Mouse (Mus musculus) myocyte (in vitro differentiated cells): ENCODE measurements at regions not wholly inside any gene's neighbourhood (a gene's known extent, or its start where the extent isn't known, plus 50 kb on each side); places are given as distances from the start of the nearest gene placed in this dataset.

Experiments used
- H3K27me3 ChIP-seq: one replicate; pipeline ENCODE4 v1.6.1; 2011; ENCODE audit not compliant: control insufficient read depth, insufficient read depth, insufficient read length
- H3K36me3 ChIP-seq: one replicate; pipeline ENCODE4 v1.6.1; 2011; ENCODE audit not compliant: control insufficient read depth, insufficient read depth
- H3K4me2 ChIP-seq: one replicate; pipeline ENCODE4 v1.6.1; 2011; ENCODE audit warnings: low read depth, control low read depth
- H3K4me3 ChIP-seq: one replicate; pipeline ENCODE4 v1.5.1; 2011; ENCODE audit warnings: mild to moderate bottlenecking, control low read depth, moderate library complexity
- H3K79me2 ChIP-seq: one replicate; pipeline ENCODE4 v1.6.1; 2011; ENCODE audit not compliant: control insufficient read depth, insufficient read depth
- H3ac ChIP-seq: one replicate; pipeline ENCODE4 v1.6.1; 2011; ENCODE audit not compliant: control insufficient read depth, insufficient read length
- CEBPB ChIP-seq: IDR thresholded peaks from 2 replicates; pipeline ENCODE4 v1.6.1; 2011; ENCODE audit warnings: mild to moderate bottlenecking, moderate library complexity; ENCODE audit not compliant: poor library complexity, insufficient read depth, severe bottlenecking
- E2F4 ChIP-seq: IDR thresholded peaks from one replicate; pipeline ENCODE4 v1.6.1; 2011; ENCODE audit warnings: mild to moderate bottlenecking, control low read depth, moderate library complexity; ENCODE audit not compliant: insufficient read depth
- MAX ChIP-seq: IDR thresholded peaks from one replicate; pipeline ENCODE4 v1.6.1; 2011; ENCODE audit warnings: low read depth, mild to moderate bottlenecking, control low read depth
- MYOD1 ChIP-seq, 3 experiments: IDR thresholded peaks; one replicate each; pipeline ENCODE4 v1.6.1; 2011; ENCODE audit warnings: control low read depth in 2 of 3, low read depth in 2 of 3, mild to moderate bottlenecking in 2 of 3, moderate library complexity in 1 of 3; ENCODE audit not compliant: insufficient read length in 2 of 3, control insufficient read depth in 1 of 3
- MYOG ChIP-seq, 3 experiments: IDR thresholded peaks; one replicate each; pipeline ENCODE4 v1.6.1; 2011; ENCODE audit warnings: control low read depth in 2 of 3, low read depth in 2 of 3, mild to moderate bottlenecking in 2 of 3; ENCODE audit not compliant: insufficient read length in 2 of 3, control insufficient read depth in 1 of 3, insufficient read depth in 1 of 3
- POLR2A ChIP-seq: IDR thresholded peaks from one replicate; pipeline ENCODE4 v1.6.1; 2011; ENCODE audit warnings: low read depth, mild to moderate bottlenecking, control low read depth, moderate library complexity; ENCODE audit not compliant: insufficient read length
- POLR2AphosphoS2 ChIP-seq: IDR thresholded peaks from one replicate; pipeline ENCODE4 v1.6.1; 2011; ENCODE audit warnings: low read depth, control low read depth; ENCODE audit not compliant: insufficient read length
- REST ChIP-seq: IDR thresholded peaks from one replicate; pipeline ENCODE4 v1.6.1; 2011; ENCODE audit warnings: mild to moderate bottlenecking, control low read depth, moderate library complexity; ENCODE audit not compliant: insufficient read depth, insufficient read length
- SRF ChIP-seq: IDR thresholded peaks from one replicate; pipeline ENCODE4 v1.6.1; 2011; ENCODE audit warnings: low read depth; ENCODE audit not compliant: control insufficient read depth, insufficient read length
- TCF12 ChIP-seq: IDR thresholded peaks from one replicate; pipeline ENCODE4 v1.6.1; 2011; ENCODE audit warnings: mild to moderate bottlenecking, control low read depth; ENCODE audit not compliant: poor library complexity, insufficient read depth, severe bottlenecking
- TCF3 ChIP-seq: IDR thresholded peaks from one replicate; pipeline ENCODE4 v1.6.1; 2011; ENCODE audit warnings: low read depth, control low read depth; ENCODE audit not compliant: insufficient read length
- USF1 ChIP-seq: IDR thresholded peaks from one replicate; pipeline ENCODE4 v1.6.1; 2011; ENCODE audit warnings: low read depth, mild to moderate bottlenecking, control low read depth, moderate library complexity

DNA sequence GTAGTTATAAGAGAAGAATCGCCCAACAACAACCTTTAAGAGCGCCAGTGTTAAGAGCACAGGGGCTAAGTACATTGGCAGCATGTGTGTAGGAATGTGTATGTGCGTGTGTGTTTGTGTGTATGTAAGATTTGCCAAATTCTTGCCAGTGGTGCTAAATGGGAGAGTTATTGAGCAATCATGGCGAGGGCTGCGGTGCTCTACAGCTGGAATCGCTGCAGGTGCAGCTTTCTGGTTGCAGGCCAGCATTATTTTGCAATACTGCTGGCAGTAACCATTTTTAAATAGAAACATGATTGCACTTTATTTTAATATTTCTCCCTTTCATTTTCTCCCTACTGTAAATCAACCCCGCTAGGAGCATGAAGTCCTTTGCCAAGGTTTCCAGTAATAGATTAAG, 313.2 kb downstream of the Rnf144b start:
- no peaks in the 10 kb centered on the region for H3K79me2 ChIP-seq
- no peak overlapping the region for H3ac ChIP-seq
- peaks cover 4% of the 10 kb centered on the region for H3K27me3 ChIP-seq
- H3K36me3 ChIP-seq, result no peaks in the 10 kb centered on the region
- no peak overlapping the region for H3K4me3 ChIP-seq
- H3K4me2 ChIP-seq, result no peak overlapping the region
- TF ChIP-seq TCF3, result no peak
- no peak for TF ChIP-seq MYOD1 (IDR thresholded peaks at IDR 0.05; ENCODE audit: control insufficient read depth in 1 of 3, insufficient read length in 2 of 3, low read depth in 2 of 3)
- TF ChIP-seq CEBPB, result no peak
- no peak for TF ChIP-seq REST
- TF ChIP-seq POLR2AphosphoS2, result no peak
- no peak for TF ChIP-seq USF1
- no peak for TF ChIP-seq POLR2A
- no peak for TF ChIP-seq TCF12
- no peak for TF ChIP-seq E2F4

DNA sequence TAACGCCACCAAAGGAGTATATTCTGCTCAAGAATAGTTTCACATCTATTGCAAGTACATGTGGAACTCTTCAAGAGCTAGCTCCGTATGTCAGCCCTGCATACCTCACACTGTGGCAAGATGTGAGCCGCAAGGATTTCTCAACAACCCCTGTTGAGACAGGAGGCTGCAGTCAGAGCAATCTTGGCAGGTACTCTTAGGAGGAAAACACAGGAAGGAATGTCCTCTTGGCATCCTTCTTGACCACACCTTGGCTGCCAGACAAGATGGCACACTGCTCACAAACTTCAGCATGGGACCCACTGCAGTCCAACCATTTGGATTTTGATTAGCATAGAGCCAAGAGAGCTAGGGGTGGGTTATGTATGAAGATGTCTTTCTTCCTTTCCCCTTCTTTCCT, 322.4 kb downstream of the Rnf144b start:
- Histone ChIP-seq H3K27me3 (no peaks in the 10 kb centered on the region), H3K4me3 (no peak overlapping the region), H3K36me3 (no peaks in the 10 kb centered on the region), H3K79me2 (no peaks in the 10 kb centered on the region), H3ac (no peak overlapping the region), H3K4me2 (no peak overlapping the region)
- no peak for TF ChIP-seq MYOD1 (IDR thresholded peaks at IDR 0.05; ENCODE audit: control insufficient read depth in 1 of 3, insufficient read length in 2 of 3, low read depth in 2 of 3)
- TF ChIP-seq USF1, result no peak
- no peak for TF ChIP-seq REST
- TF ChIP-seq MYOG (IDR thresholded peaks at IDR 0.05; ENCODE audit: control insufficient read depth in 1 of 3, insufficient read depth in 1 of 3, insufficient read length in 2 of 3, low read depth in 2 of 3), result no peak
- no peak for TF ChIP-seq POLR2A
- TF ChIP-seq POLR2AphosphoS2, result no peak
- TF ChIP-seq TCF3, result no peak
- TF ChIP-seq CEBPB, result no peak
- no peak for TF ChIP-seq E2F4
- no peak for TF ChIP-seq TCF12
- no peak for TF ChIP-seq SRF
- no peak for TF ChIP-seq MAX

DNA sequence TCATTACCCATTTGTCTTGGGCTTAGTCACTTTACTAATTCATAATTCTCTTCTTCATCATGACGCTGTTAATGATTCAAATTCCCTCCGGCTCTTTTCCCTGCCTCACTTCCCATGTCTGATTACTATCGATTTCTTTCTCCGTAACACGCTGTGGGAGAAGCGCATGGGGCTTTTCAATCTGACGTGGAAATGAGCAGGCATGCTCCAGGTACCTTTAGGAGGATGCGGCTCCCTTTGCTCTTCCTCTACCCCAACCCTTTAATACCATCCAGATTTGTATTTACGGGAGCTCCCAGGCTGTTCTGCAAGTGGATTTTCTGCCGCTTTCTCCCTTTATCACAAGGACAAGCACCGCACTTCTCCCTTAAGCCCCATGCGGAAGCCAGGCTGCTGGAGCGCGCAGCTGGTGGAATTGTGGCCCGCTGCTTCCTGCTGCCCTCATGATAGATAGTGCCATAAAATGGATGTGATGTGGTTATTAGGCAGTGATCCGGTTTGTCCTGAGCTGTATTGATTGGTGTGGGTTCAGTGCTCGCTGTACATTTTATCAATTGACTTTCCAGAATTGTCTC, 329.8 kb downstream of the Rnf144b start:
- Histone ChIP-seq H3K4me2 (no peak overlapping the region), H3K79me2 (no peaks in the 10 kb centered on the region), H3ac (no peak overlapping the region), H3K36me3 (no peaks in the 10 kb centered on the region), H3K27me3 (no peaks in the 10 kb centered on the region), H3K4me3 (no peak overlapping the region)
- no peak for TF ChIP-seq SRF
- no peak for TF ChIP-seq MYOG (IDR thresholded peaks at IDR 0.05; ENCODE audit: control insufficient read depth in 1 of 3, insufficient read depth in 1 of 3, insufficient read length in 2 of 3, low read depth in 2 of 3)
- TF ChIP-seq MAX, result no peak
- TF ChIP-seq USF1, result no peak
- no peak for TF ChIP-seq MYOD1 (IDR thresholded peaks at IDR 0.05; ENCODE audit: control insufficient read depth in 1 of 3, insufficient read length in 2 of 3, low read depth in 2 of 3)
- no peak for TF ChIP-seq POLR2A
- TF ChIP-seq REST, result no peak
- TF ChIP-seq TCF3, result no peak
- no peak for TF ChIP-seq POLR2AphosphoS2
- TF ChIP-seq E2F4, result no peak
- TF ChIP-seq TCF12, result no peak
- TF ChIP-seq CEBPB, result no peak

DNA sequence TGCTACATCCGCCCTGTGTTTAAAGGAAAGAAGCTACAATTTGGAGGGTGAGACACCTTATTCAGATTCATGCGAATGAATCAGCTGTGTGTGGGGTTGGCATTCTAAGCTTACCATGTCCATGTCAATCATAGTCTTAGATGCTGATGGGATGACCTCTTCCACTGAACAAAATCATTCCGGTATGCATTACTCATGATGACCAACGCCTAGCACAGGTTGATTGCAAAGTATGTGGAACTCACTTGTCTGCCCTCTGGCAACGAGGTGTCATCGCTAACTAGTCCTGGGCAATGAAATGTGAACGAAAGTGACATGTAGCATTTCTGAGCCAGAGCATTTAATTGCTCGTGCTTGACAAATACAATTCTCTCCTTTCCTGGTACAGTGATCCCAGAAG, 339.7 kb downstream of the Rnf144b start:
- Histone ChIP-seq H3K79me2 (no peaks in the 10 kb centered on the region), H3K27me3 (no peaks in the 10 kb centered on the region), H3ac (no peak overlapping the region), H3K4me2 (no peak overlapping the region), H3K36me3 (no peaks in the 10 kb centered on the region), H3K4me3 (no peak overlapping the region)
- no peak for TF ChIP-seq SRF
- no peak for TF ChIP-seq TCF12
- TF ChIP-seq MAX, result no peak
- TF ChIP-seq CEBPB, result no peak

DNA sequence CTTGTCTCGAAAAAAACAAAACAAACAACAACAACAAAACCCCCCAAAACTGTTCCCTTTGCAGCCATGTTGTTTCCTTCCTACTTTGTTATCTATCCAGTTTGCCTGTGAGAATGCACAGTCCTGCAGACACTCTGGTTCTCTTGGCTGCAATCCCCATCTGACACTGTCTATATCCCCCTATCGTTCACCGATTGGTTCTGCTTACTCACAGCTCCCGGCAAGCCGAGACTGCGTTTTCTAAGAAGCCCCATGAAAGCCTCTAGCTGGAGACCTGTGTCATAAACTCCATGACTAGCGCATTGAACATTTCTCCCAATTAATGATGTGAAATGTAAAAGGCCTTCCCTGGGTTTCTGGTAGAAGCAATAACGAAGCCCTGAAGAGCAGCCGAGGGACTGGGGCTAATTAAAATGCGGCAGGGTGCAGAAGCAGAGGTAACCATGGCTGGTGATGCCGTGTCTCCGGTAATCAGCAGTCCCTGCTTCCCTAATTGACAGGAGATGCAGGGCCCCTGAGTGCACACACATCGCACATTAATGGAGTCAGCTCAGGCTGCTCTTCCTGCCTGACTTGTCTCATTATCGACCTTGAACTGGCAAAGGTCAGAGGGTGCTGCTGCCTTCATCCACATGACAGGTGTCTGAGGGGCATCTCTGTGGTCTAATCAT, 349.2 kb downstream of the Rnf144b start:
- no peaks in the 10 kb centered on the region for H3K36me3 ChIP-seq
- TF ChIP-seq USF1 (no peak), TCF3 (no peak), POLR2AphosphoS2 (no peak), E2F4 (no peak), SRF (no peak), REST (no peak), POLR2A (no peak), TCF12 (no peak), MYOG (IDR thresholded peaks at IDR 0.05; ENCODE audit: control insufficient read depth in 1 of 3, insufficient read depth in 1 of 3, insufficient read length in 2 of 3, low read depth in 2 of 3) (no peak), MYOD1 (IDR thresholded peaks at IDR 0.05; ENCODE audit: control insufficient read depth in 1 of 3, insufficient read length in 2 of 3, low read depth in 2 of 3) (no peak), CEBPB (no peak), MAX (no peak)

More for the DNA sequence above, 349.2 kb downstream of the Rnf144b start:
- Histone ChIP-seq H3K4me2 (no peak overlapping the region), H3K79me2 (no peaks in the 10 kb centered on the region), H3ac (no peak overlapping the region), H3K4me3 (no peak overlapping the region), H3K27me3 (no peaks in the 10 kb centered on the region)
